Mouse (Mus musculus) c-Kit-positive CD71-positive TER-119-negative erythroid progenitor cells, embryonic 14.5 days (primary cell): Measurements from ENCODE around the gene Plekha1.

Source experiments
- DNase-seq: peaks from one replicate; pipeline ENCODE4 v3.0.0-alpha.2; 2013; ENCODE audit warnings: low read depth

Gene Plekha1

GRCm38 (mm10) chr7:130859926-130860325, 5.6 kb upstream of the Plekha1 start:
- DNase-seq, result no peak

DNA sequence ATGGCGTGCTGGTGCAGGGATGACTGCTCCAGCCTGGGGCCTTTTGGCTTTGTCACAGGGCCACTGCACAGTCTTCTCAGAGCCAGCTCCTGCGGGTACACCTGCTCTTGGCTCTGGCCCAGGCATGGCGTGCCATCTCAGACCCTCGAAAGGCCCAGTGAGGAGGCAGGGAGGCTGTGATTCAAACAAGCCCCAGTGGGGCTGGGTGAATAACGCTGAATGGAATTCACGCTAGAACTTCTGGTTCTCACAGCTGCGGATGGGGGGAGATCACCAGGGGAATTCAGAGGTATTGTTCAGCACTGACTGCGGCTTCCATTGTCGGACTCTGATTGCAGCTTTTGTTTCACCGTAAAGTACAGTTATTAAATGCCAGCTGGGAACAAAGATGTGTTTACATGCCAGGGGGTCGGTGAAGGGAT, 4.8 kb upstream of the Plekha1 start:
- DNase-seq, result no peak

DNA sequence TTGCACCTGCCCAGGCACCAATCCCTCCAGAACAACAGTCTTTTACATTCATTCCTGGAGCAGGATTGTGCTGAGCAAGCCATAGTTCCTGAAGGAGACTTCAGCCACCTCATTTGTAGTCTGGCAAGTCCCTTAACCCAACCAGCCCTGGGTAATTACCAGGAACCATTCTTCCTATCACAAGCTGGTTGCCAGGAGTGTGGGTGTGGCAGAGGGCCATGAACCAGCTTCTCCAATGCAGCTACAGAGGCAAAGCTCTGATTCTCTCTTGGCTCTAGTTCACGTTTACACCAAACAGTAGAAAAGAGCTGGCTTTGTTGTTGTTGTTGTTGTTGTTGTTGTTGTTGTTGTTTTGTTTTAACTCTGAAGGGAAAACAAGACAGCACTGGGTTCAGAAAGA, 3.1 kb upstream of the Plekha1 start:
- DNase-seq, result no peak

- no peak for DNase-seq
These were observed 845 bp upstream of the Plekha1 start for GRCm38 (mm10) chr7:130864711-130865110.

DNA sequence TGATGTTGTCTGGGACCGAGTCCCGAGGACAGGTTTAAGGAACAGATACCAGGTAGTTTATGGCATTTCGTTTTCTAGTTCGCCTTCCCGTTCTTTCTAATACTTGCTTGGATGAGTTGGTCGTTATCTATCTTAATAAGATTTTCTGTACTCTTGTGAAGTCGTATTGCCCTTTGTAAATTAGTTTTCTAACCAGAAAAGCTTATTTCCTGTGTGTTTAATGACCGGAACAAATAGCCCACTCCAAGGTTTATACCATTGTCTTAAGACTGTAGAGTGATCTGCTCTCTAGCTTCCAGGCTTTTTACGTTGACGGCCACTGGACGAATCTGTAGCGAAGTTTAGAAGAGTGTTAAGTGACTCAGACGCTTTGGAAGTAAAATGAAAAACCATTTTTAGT, 1.1 kb downstream of the Plekha1 start:
- DNase-seq, result no peak

- no peak for DNase-seq
These were observed 1.7 kb downstream of the Plekha1 start for GRCm38 (mm10) chr7:130867256-130867655.

DNA sequence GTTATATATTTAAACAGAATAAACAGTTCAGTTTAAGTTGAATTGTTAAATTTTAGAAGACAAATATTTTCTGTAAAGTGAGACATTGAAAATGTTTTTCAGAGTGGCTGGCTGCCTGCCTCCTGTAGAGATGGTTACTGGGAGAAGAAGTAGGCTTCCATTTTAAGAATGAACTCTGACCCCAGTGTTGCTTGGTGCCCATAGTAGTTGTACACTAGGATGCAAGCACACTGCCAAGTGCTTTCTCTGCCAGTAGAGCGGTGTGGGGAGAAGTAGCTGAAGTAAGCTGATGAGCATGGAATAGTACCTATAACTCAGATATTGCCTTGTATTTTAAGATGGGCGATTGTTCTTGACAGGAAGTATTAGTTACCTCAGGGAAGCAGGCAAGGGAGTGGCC, 18.6 kb downstream of the Plekha1 start:
- no peak for DNase-seq

- DNase-seq, result no peak
These were observed 20.7 kb downstream of the Plekha1 start for GRCm38 (mm10) chr7:130886246-130886645.

- no peak for DNase-seq
These were observed 22.4 kb downstream of the Plekha1 start for GRCm38 (mm10) chr7:130887946-130888345.

- DNase-seq, result no peak
These were observed 25.3 kb downstream of the Plekha1 start for GRCm38 (mm10) chr7:130890871-130891270.

GRCm38 (mm10) chr7:130892973-130893372, 27.4 kb downstream of the Plekha1 start:
- DNase-seq, result no peak

GRCm38 (mm10) chr7:130894931-130895617, 29.5 kb downstream of the Plekha1 start:
- no peak for DNase-seq

DNA sequence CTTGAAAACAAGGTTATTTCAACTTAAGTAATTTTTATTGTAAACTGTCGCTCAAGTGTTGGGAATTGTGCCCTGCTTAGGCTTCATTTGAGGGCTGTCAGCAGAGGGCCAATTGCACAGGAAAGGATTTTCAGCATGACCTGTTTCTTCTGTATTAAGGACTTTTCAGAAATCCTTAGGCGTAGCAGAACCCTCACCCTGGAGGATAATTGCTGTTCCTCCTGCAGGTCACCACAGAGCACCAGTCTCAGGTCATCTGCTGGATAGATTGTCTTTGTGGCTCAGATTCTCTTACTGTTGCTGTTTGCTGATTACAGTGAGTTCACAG, 30.0 kb downstream of the Plekha1 start:
- DNase-seq, result no peak

GRCm38 (mm10) chr7:130896064-130896463, 30.5 kb downstream of the Plekha1 start:
- DNase-seq, result no peak

DNA sequence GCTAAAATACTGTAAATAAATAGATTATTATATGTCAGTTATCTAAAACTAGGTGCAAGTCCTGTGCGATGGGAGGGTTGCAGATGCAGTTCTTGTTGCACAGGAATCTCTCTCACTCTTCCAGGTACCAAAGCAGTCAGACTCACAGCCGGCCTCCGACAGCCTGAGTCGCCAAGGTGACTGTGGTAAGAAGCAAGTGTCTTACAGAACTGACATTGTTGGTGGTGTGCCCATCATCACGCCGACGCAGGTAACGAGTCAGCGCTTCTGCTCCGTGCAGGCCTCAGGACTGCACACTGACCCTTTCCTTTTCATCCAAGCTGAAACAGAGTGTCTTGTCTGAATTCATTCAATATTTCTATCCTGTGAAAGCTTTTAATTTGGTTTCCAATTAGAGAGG, 31.6 kb downstream of the Plekha1 start:
- DNase-seq, result no peak

- DNase-seq, result no peak
These were observed 32.8 kb downstream of the Plekha1 start for GRCm38 (mm10) chr7:130898373-130898772.

DNA sequence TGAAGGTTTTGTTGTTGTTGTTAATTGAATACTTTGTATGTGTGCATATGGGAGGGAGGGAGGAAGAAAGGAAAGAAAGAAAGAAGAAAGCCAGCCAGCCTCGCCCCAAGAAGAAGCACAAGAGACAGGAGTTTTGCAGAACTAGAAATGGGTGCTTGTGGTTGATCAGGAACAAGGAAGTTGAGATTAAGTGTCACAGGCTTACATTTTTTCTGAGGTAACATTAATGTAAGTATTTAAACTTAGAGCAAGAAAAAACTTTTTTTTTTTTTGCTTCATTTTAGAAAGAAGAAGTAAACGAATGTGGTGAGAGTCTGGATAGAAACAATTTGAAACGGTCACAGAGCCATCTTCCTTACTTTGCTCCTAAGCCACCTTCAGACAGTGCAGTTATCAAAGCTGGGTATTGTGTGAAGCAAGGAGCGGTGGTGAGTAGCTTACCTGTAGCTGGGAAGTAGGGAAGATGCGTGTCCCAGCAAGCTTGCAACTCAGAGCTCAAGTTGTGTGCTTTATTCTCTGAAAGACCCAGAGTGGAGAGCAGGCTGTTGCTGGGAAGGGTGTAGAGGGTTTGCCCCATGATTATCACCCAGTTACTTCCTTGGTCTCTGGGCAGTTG, 34.8 kb downstream of the Plekha1 start:
- no peak for DNase-seq

- no peak for DNase-seq
These were observed 37.4 kb downstream of the Plekha1 start for GRCm38 (mm10) chr7:130902929-130903328.

- DNase-seq, result no peak
These were observed 38.0 kb downstream of the Plekha1 start for GRCm38 (mm10) chr7:130903505-130904074.

- no peak for DNase-seq
These were observed 39.2 kb downstream of the Plekha1 start for GRCm38 (mm10) chr7:130904571-130905365.

DNA sequence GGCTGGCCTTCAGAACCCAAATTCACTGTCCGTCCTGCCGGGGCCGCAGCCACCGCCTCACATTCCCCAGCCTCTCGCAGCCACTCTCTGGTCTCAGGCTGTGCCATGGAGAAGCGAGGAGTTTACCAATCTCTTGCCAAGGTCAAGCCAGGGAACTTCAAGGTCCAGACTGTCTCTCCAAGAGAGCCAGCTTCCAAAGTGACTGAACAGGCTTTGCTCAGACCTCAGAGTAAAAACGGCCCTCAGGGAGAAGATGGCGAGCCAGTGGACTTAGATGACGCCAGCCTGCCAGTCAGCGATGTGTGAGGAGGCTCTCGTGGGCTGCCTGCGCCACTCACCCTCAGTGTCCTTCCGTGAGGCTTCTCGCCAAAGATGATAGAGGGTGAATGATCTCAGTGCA, 45.3 kb downstream of the Plekha1 start:
- no peak for DNase-seq

GRCm38 (mm10) chr7:130914693-130915363, 49.3 kb downstream of the Plekha1 start:
- no peak for DNase-seq
